Comparison of ENCODE assay signal across 9 mouse cellular contexts in genomic region chr2:60717348-60717747, GRCm38 (mm10). TPM values are rescaled to one million over a fixed set of nuclear protein-coding genes. Genes with fewer than 3 reads are reported as not detected.
DNase-seq lines count a peak whose midpoint lies in the region; ATAC-seq lines count a peak whose summit lies in the region.
"Had no signal": no experiment of that assay in that cellular context is flagged by ENCODE, and none has a peak within 500 bp of the region (broad histone marks: within the 10 kb centered on the region; RNA-seq: fewer than 3 reads in every experiment).

No protein-coding gene starts in this region.

- H3K4me2 ChIP-seq in hindbrain, embryonic 15.5 days = peak overlapping the region; percentile 42

- no peaks in the 10 kb centered on the region for H3K9me3 ChIP-seq in hindbrain, embryonic 15.5 days

- intact Hi-C loops in left cerebral cortex, postnatal 36 days (cut with DNase I) = loop anchor here (5.0 kb wide), 1 partner anchor 740 kb away; no protein-coding TSS in a partner anchor

- 0 out of 2 replicates have a peak overlapping the region, but pooled peaks have one; percentile 17 for H3K27ac ChIP-seq in hindbrain, embryonic 15.5 days (replicated peaks)

- WGBS in hindbrain, embryonic 15.5 days = 59% methylated on average over 13 of the region's 13 CpGs

- H3K9ac ChIP-seq in hindbrain, embryonic 15.5 days = no peak overlapping the region

- peaks cover 31% of the 10 kb centered on the region for H3K4me1 ChIP-seq in hindbrain, embryonic 15.5 days (replicated peaks)

- H3K36me3 ChIP-seq in hindbrain, embryonic 15.5 days = no peaks in the 10 kb centered on the region

- H3K27me3 ChIP-seq in hindbrain, embryonic 15.5 days = no peaks in the 10 kb centered on the region

- peak; percentile 46 for ATAC-seq in common myeloid progenitor, adult 5-6 weeks (replicated peaks; ENCODE audit: low read depth, poor library complexity, severe bottlenecking)
- no peak for ATAC-seq in hindbrain, embryonic 15.5 days (ENCODE audit: low FRiP score, low read depth)

- no peak overlapping the region for H3K4me3 ChIP-seq in hindbrain, embryonic 15.5 days

- peak; percentile 54 for DNase-seq in kidney, adult 18-20 months
- DNase-seq in kidney, adult 11 months = no peak
- DNase-seq in left cerebral cortex, postnatal 36 days (ENCODE audit: low spot score in 2 of 2) = peak; percentile 41 to 46
- DNase-seq in retina, postnatal 1 day = peak; percentile 69
- DNase-seq in urinary bladder, postnatal 10 days (ENCODE audit: low spot score) = no peak
- DNase-seq in adrenal gland, adult 8-10 months = no peak

RNA-seq across cellular contexts. Expression of gene Itgb6, which starts 5.1 kb away (rescaled TPM):
- total RNA-seq in common myeloid progenitor, adult 5-6 weeks (2017) = 0.15 and 0.32 TPM in 2 replicates
- polyA plus RNA-seq in hindbrain, embryonic 15.5 days (2015; fragmentation: Nextera tagmentation; extraction: Ambion mirVana) = 0.10 TPM in 1 of 2 replicates, not detected in the other
- under 1 TPM in 1 of 2 experiments, not detected in 1; 0.10 TPM for total RNA-seq in left cerebral cortex, postnatal 36 days (2021)
- total RNA-seq in adrenal gland, adult 8-10 months (2022) = not detected
- polyA plus RNA-seq: liver, adult 2 months had no signal

Comparison
In these comparisons a context has a peak if more than half of its experiments do, and no peak if none do; other contexts are left out.
1. DNase-seq: peak in kidney, adult 18-20 months (single experiment), left cerebral cortex, postnatal 36 days (2 of 2) and retina, postnatal 1 day (single experiment); none in kidney, adult 11 months (single experiment), urinary bladder, postnatal 10 days (single experiment) and adrenal gland, adult 8-10 months (single experiment).